Mouse (Mus musculus) thymus, adult 2 months (tissue): Measurements from ENCODE around the gene Ankrd11. TPM values are rescaled to one million over a fixed set of nuclear protein-coding genes. Genes with fewer than 3 reads are reported as not detected.

Experiments used
- DNase-seq: peaks from one replicate; pipeline ENCODE4 v3.0.0; 2021
- H3K27ac ChIP-seq: fragments of 200-500 bp; 2 replicates; pipeline ENCODE4 v1.5.1; 2012; ENCODE audit warnings: low read length, control low read depth; ENCODE audit not compliant: control insufficient read depth, insufficient read depth
- H3K27me3 ChIP-seq: fragments of 200-500 bp; 2 replicates; pipeline ENCODE4 v1.6.1; 2012; ENCODE audit warnings: mild to moderate bottlenecking, low read length, moderate library complexity, mixed read lengths; ENCODE audit not compliant: control insufficient read depth, insufficient read depth
- H3K36me3 ChIP-seq: fragments of 200-500 bp; 2 replicates; pipeline ENCODE4 v1.6.1; 2012; ENCODE audit warnings: mild to moderate bottlenecking, low read length, moderate library complexity; ENCODE audit not compliant: control insufficient read depth, insufficient read depth
- H3K4me1 ChIP-seq: fragments of 200-500 bp; replicated peaks from 2 replicates; pipeline ENCODE4 v1.6.1; 2012; ENCODE audit warnings: low read length; ENCODE audit not compliant: control insufficient read depth, insufficient read depth
- H3K4me3 ChIP-seq: fragments of 200-500 bp; 2 replicates; pipeline ENCODE4 v1.5.1; 2012; ENCODE audit warnings: mild to moderate bottlenecking, low read length, control low read depth, moderate library complexity; ENCODE audit not compliant: control insufficient read depth, insufficient read depth
- CTCF ChIP-seq: fragments of 200-500 bp; IDR thresholded peaks from 2 replicates; pipeline ENCODE4 v1.5.1; 2012; ENCODE audit warnings: mild to moderate bottlenecking, control low read depth, low read length, moderate library complexity, borderline replicate concordance; ENCODE audit not compliant: control insufficient read depth, poor library complexity, insufficient read depth; ENCODE audit errors: extremely low read depth
- POLR2A ChIP-seq: fragments of 200-500 bp; IDR thresholded peaks from 2 replicates; pipeline ENCODE4 v1.6.1; 2012; ENCODE audit warnings: mild to moderate bottlenecking, low read length, control low read depth, moderate library complexity; ENCODE audit not compliant: control insufficient read depth, poor library complexity, insufficient read depth; ENCODE audit errors: extremely low read depth
- WGBS: fragments of 180-500 bp; shearing (Covaris S2); methylation state at CpG from one replicate; pipeline ENCODE4 v1.1.7; 2018; 5-methylcytosine and 5-hydroxymethylcytosine counted together
- polyA plus RNA-seq: library from polyadenylated mRNA; depleted of rRNA; stranded (reverse); fragments of >200 nt; gene quantifications from 2 replicates; pipeline ENCODE4 v1.2.3, GENCODE M21; 2012

The Ankrd11 gene
- polyA plus RNA-seq, 1 experiment = 118 TPM

DNA sequence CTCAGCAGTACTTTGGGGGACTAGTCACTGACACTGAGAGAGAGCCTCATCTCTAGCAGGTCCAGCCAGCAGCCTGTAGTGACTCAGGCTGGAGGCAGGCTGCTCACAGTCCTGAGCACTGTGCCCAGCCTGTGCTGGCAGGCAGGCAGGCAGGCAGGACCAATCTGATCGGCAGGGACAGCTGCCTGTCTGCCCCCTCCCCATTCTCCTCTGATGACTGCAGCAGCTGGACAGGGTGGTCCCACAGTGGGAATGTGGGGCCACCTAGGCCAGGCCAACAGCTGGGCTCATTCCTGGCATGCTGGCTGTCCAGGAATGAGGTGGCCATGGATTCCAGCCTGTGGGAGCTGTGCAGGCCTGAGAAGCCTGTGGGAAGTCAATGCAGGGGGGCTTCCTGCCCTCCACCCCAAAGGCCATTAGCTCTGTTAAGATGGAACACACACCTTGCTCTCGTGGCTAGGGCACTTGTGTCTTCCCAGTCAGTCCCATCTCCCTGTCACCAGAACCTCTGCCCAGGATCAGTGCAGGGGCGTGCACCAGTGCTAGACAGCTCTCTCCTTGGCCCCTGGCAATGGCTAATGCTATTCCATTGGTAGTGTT is 191.3 kb downstream of the Ankrd11 start:
- Histone ChIP-seq H3K4me3 (no peak overlapping the region), H3K27me3 (no peaks in the 10 kb centered on the region), H3K27ac (no peak overlapping the region), H3K36me3 (no peaks in the 10 kb centered on the region), H3K4me1 (no peaks in the 10 kb centered on the region; the same call in 1 of the 2 replicates)
- no peak for TF ChIP-seq CTCF
- TF ChIP-seq POLR2A = no peak
- WGBS = 92% methylated on average over 3 of the region's 3 CpGs
- no peak for DNase-seq

DNA sequence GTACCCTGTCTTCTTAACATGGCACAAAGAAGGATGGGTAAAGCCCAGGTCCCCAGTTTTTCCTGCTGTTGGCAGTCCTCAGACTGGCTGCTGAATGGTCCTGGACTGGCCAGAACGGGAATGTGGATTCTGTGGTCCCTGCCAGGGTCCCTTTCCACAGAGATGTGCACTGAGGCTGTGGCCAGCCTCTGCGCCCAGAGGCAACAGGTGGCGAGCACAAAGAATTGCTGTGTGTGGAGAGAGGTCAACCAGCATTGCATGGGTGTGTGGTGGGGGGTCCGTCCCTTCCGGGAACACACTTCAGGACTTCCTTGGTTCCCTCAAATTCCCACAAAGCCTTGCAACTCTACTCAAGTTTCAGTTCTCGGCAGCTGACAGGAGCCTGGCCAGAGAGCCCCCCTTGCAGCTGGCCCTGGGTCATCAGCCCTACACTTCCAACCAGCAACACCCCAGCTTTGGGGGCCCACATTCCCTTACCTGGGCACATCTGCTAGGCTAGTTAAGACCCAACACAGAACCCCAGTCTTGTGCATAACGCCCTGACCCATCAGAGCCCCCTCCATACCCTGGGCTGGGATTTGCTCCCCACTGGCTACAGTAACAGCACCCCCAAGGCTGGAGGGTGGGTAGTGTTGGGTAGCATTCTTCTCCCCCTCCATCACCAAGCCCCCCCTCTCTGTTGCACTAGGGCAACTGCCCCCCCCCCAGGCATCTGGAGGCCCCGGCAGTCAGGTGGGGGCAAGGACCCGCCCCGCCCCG is 192.7 kb downstream of the Ankrd11 start:
- 93% methylated on average over 9 of the region's 11 CpGs for WGBS

DNA sequence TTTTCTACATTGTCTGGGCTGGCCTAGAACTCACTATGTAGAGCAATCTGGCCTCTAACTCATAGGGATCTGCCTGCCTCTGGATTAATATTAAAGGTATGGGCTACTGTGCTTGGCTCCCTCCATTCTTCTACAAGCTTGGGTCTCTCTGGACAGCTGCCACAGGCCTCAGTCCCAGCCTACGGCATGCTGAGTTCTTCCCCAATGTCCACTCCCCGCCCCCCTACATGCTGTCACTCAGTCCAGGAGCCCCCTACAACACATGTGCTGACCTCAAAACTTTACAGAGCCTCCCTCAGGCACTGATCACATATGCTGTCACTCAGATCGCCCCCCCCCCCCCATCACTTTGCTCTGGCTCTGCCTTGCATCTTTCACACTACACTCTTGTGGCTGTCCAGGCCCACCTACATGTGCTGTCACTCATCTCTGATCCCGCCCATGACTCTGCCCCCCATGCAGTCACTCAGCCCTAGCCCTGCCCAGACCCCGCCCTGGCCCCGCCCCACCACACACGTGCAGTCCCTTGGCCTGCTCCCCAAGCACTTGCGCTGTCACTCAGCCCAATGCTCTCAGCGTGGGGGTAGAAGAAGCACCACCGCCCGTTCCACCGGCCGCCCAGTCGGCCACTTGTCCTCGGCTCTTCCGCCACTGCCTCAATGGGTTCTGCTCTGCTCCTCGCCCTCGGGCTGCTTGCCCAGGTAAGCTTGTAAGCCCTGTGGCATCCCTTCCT is 194.1 kb downstream of the Ankrd11 start, which contains the start of gene Cdh15:
TSS of gene Cdh15 (plus strand) at position 138 of the 733 bp plus-strand sequence.
- TF ChIP-seq POLR2A (no peak), CTCF (no peak)
- H3K4me3 ChIP-seq = no peak within 1 kb of the TSS
- no peak within 1 kb of the TSS for H3K27ac ChIP-seq
- peak; percentile 29 for DNase-seq
- no peaks in the 10 kb centered on the region for H3K36me3 ChIP-seq
- H3K27me3 ChIP-seq = no peaks in the 10 kb centered on the region
- 29% methylated on average over 18 of the region's 18 CpGs for WGBS
- no peaks in the 10 kb centered on the region; the same call in 1 of the 2 replicates for H3K4me1 ChIP-seq

More for the DNA sequence above, 192.7 kb downstream of the Ankrd11 start:
- H3K36me3 ChIP-seq = no peaks in the 10 kb centered on the region
- no peak overlapping the region for H3K4me3 ChIP-seq
- H3K27ac ChIP-seq = no peak overlapping the region
- no peak for DNase-seq
- no peak for TF ChIP-seq CTCF
- no peak for TF ChIP-seq POLR2A
- no peaks in the 10 kb centered on the region for H3K27me3 ChIP-seq
- no peaks in the 10 kb centered on the region; the same call in 1 of the 2 replicates for H3K4me1 ChIP-seq

DNA sequence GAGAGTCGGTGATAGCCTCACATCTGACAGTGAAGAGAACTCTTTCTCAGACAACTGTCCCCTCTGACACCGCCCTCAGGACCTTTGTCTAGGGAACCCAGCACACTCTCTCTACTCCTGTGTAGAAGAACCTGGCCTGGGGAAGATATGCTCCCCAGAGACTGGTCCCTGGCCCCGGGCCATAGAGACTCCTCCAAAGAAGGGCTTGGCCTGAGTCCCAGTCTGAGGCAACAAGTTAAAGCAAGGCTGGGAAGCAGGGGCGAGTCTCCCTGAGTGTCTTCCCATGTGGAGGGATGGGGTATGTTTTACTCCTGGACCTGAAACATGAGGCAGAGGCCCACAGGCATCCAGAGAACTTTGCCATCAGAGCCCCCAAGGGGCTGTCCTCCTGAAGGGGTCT is 196.4 kb downstream of the Ankrd11 start:
- Histone ChIP-seq H3K27ac (no peak overlapping the region), H3K4me1 (no peaks in the 10 kb centered on the region; the same call in 1 of the 2 replicates), H3K27me3 (no peaks in the 10 kb centered on the region), H3K36me3 (no peaks in the 10 kb centered on the region), H3K4me3 (no peak overlapping the region)
- DNase-seq = no peak
- TF ChIP-seq CTCF (no peak), POLR2A (no peak)
- 85% methylated on average over 4 of the region's 4 CpGs for WGBS

DNA sequence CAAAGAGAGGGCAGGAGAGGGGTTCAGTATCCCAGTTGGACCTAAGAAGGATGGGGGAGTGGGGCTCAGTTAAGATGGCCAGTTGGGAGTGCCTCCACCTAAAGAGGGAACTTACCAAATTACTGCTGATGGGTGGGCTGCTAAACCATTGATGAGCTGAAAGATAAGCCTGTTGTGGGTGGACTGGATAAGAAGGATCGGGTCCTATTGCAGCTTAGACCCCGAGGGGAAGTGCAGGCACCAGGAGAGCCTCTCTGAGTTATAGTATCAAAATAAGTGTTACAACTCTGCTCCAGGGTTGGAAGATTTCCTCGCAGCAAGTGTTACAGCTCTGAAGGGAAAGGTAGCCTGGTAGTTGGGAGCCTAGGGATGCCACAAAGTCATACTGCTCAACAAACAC is 197.9 kb downstream of the Ankrd11 start:
- no peaks in the 10 kb centered on the region for H3K36me3 ChIP-seq
- no peak overlapping the region for H3K4me3 ChIP-seq
- no peak overlapping the region for H3K27ac ChIP-seq
- H3K4me1 ChIP-seq = peaks cover 5% of the 10 kb centered on the region
- DNase-seq = no peak
- TF ChIP-seq CTCF = no peak
- TF ChIP-seq POLR2A = no peak
- no peaks in the 10 kb centered on the region for H3K27me3 ChIP-seq
- WGBS = 64% methylated on average over 3 of the region's 3 CpGs

DNA sequence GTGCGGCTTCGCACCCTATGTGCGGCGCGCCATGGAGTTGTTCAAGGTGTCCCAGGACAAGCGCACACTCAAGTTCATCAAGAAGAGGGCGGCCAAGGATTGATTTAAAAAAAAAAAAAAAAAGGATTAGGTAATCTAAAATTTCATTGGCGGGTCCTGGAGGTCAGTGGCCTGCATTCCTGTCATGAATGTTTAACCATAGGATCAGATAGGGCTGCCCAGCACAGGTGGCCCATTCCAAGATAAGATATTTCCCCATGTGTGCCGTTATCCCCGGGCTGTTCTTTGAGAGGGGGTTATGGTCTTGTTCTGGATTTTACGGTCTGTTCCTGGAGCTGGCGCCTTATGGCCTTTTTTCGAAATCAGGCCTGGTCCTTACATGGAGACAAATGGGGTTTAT is 205.4 kb downstream of the Ankrd11 start:
- peaks cover 5% of the 10 kb centered on the region for H3K4me1 ChIP-seq
- no peak for DNase-seq
- TF ChIP-seq CTCF = no peak
- TF ChIP-seq POLR2A = no peak
- 96% methylated on average over 13 of the region's 13 CpGs for WGBS
- H3K27me3 ChIP-seq = no peaks in the 10 kb centered on the region
- H3K27ac ChIP-seq = no peak overlapping the region
- H3K4me3 ChIP-seq = no peak overlapping the region
- no peaks in the 10 kb centered on the region for H3K36me3 ChIP-seq
